Mouse (Mus musculus): Measurements from ENCODE around the gene Olfr516. TPM values are rescaled to one million over a fixed set of nuclear protein-coding genes. Genes with fewer than 3 reads are reported as not detected.
"Not testable (repeated sequence)": the region's sequence is repeated elsewhere in the genome, so short reads cannot be mapped to it uniquely, and the experiment has no call there.

The Olfr516 gene
- total RNA-seq (2021) = not detected
- long read RNA-seq, experiment 1 = 0 reads
- long read RNA-seq, experiment 2 = 0 reads

- no peak for DNase-seq (ENCODE audit: low spot score in 2 of 2)
Observed at GRCm38 (mm10) chr7:108850429-108850828, at the start of gene Olfr516. TSS of gene Olfr516 (minus strand) at chr7:108850529.

DNA sequence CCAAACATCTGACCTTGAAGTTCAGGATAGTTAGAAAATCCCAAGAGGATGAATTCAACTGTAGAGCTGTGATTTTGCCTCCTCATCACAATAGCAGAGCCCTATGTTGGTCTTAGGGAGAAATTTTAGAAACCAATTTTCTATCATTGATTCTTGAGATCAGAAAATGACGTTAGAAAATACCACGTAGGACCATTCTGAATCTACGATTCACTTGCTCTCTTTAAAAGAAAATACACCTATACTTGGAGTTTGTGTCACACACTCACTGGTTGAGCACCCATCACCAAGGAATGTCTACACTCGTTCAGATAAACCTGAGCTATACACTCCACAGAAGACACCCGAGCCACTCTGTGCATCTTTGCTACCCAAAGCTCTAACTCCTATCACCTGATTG is 44.0 kb upstream of the Olfr516 start, which contains the start of gene Olfr519:
TSS of gene Olfr519 (minus strand) at position 101 of the 400 bp plus-strand sequence.
- no peak for DNase-seq (ENCODE audit: low spot score in 2 of 2)

GRCm38 (mm10) chr7:108884906-108885305 is 34.6 kb upstream of the Olfr516 start, which contains the start of gene Olfr518:
TSS of gene Olfr518 (minus strand) at chr7:108885006.
- DNase-seq (ENCODE audit: low spot score in 2 of 2) = no peak

DNA sequence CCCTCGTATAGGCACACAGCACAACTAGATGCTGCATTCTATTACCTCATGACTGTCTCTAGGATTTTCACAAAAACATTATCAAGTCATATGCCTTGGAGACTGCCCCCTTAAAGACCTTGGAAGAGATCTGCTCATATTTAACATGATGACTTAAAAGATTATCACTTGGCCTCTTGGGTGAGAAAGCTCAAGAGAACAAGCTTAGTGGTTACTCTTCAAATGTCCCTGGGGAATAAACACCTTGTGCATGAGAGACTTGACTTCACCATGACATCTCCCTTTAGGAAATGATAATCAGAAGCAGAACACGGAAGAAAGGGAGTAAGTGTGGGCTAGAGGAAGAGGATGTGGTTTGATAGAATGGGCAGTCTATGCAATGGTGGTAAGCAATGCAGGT is 21.9 kb upstream of the Olfr516 start, which contains the start of gene Olfr517:
TSS of gene Olfr517 (minus strand) at position 101 of the 400 bp plus-strand sequence.
- DNase-seq (ENCODE audit: low spot score in 2 of 2) = no peak

- DNase-seq (ENCODE audit: low spot score in 2 of 2) = no peak
Observed at GRCm38 (mm10) chr7:108825897-108826296, 24.4 kb downstream of the Olfr516 start, which contains the start of gene Olfr514. TSS of gene Olfr514 (minus strand) at chr7:108825997.

DNA sequence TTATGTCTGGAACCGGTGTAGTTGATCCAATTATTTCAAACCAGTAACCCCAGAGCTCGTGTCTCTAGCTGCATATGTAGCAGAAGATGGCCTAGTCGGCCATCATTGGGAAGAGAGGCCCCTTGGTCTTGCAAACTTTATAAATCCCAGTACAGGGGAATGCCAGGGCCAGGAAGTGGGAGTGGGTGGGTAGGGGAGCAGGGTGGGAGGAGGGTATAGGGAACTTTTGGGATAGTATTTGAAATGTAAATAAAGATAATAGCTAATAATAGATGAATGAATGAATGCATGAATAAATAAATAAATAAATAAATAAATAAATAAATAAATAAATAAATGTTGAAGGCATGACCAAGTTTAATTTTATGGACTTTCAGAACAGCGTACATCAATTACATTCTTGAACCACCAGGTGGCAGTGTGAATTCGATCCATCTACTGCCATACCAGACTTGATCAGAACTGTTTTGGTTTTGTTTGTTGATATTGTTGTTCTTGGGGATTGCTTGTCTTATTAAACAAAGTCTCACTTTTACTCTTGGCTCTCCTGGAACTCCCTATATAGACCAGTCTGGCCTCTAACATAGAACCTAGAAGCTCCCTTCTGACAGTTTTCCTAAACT is 35.6 kb downstream of the Olfr516 start:
- not testable (repeated sequence) for DNase-seq (ENCODE audit: low spot score in 2 of 2)

GRCm38 (mm10) chr7:108797205-108797933 is 53.0 kb downstream of the Olfr516 start:
- DNase-seq (ENCODE audit: low spot score in 2 of 2) = no peak

Other genes starting within 250 kb of the Olfr516 start
- not detected for gene Olfr506, start 239.7 kb downstream of the Olfr516 start, total RNA-seq (2021)
- not detected for gene Olfr507, start 228.7 kb downstream of the Olfr516 start, total RNA-seq (2021)
- not detected for gene Olfr508, start 220.5 kb downstream of the Olfr516 start, total RNA-seq (2021)
- not detected for gene Olfr509, start 198.6 kb downstream of the Olfr516 start, total RNA-seq (2021)
- gene Olfr510, start 184.1 kb downstream of the Olfr516 start, total RNA-seq (2021) = not detected
- gene Olfr512, start 137.2 kb downstream of the Olfr516 start, total RNA-seq (2021) = not detected
- not detected for gene Olfr513, start 99.6 kb downstream of the Olfr516 start, total RNA-seq (2021)
- gene Olfr514, start 24.5 kb downstream of the Olfr516 start, total RNA-seq (2021) = not detected
- not detected for gene Olfr517, start 21.9 kb upstream of the Olfr516 start, total RNA-seq (2021)
- gene Olfr518, start 34.5 kb upstream of the Olfr516 start, total RNA-seq (2021) = not detected
- gene Olfr519, start 43.9 kb upstream of the Olfr516 start, total RNA-seq (2021) = not detected
- under 1 TPM; 0.32 to 0.43 TPM for gene Nlrp10, start 79.6 kb upstream of the Olfr516 start, total RNA-seq (2021)
- gene Eif3f, start 83.9 kb upstream of the Olfr516 start, total RNA-seq (2021) = 100 to 1,000 TPM; 111 to 160 TPM
- gene Tub, start 99.8 kb upstream of the Olfr516 start, total RNA-seq (2021) = 10 to 100 TPM; 32.5 to 37.9 TPM
- 10 to 100 TPM; 52.7 to 56.1 TPM for gene Ric3, start 232.8 kb upstream of the Olfr516 start, total RNA-seq (2021)